Mouse (Mus musculus) kidney, postnatal 0 days (tissue): Measurements from ENCODE around the gene Ccdc80. TPM values are rescaled to one million over a fixed set of nuclear protein-coding genes. Genes with fewer than 3 reads are reported as not detected.
A peak's percentile ranks its signal among the peaks of the same experiment; 100 is the strongest.

Experiments used
- ATAC-seq: fragments of 200-750 bp; cut with Nextera tagmentation; replicated peaks from 2 replicates; pipeline ENCODE4 v1.8.0; 2017; ENCODE audit warnings: low read depth, moderate number of reproducible peaks, moderate TSS enrichment, moderate library complexity; ENCODE audit not compliant: low FRiP score
- DNase-seq: peaks from one replicate; pipeline ENCODE4 v3.0.0-alpha.2; 2016; ENCODE audit warnings: low spot score
- H3K27ac ChIP-seq: fragments of 300-500 bp; sonication (generic); 2 replicates; pipeline ENCODE4 v1.5.1; 2014; ENCODE audit warnings: mild to moderate bottlenecking
- H3K27me3 ChIP-seq: fragments of 300-500 bp; sonication (generic); 2 replicates; pipeline ENCODE4 v1.6.1; 2014; ENCODE audit warnings: low read length, mixed read lengths; ENCODE audit not compliant: insufficient read depth
- H3K36me3 ChIP-seq: fragments of 300-500 bp; sonication (generic); 2 replicates; pipeline ENCODE4 v1.6.1; 2014; ENCODE audit warnings: low read length, mixed read lengths; ENCODE audit not compliant: insufficient read depth
- H3K4me1 ChIP-seq: fragments of 300-500 bp; sonication (generic); replicated peaks from 2 replicates; pipeline ENCODE4 v1.6.1; 2014; ENCODE audit warnings: antibody characterized with exemption, low read length, mixed read lengths; ENCODE audit not compliant: insufficient read depth
- H3K4me2 ChIP-seq: fragments of 300-500 bp; sonication (generic); 2 replicates; pipeline ENCODE4 v1.6.1; 2014; ENCODE audit warnings: mild to moderate bottlenecking, low read length, moderate library complexity, mixed read lengths
- H3K4me3 ChIP-seq: fragments of 300-500 bp; sonication (generic); replicated peaks from 2 replicates; pipeline ENCODE4 v1.5.1; 2014; ENCODE audit warnings: low read depth, low read length
- H3K9ac ChIP-seq: fragments of 300-500 bp; sonication (generic); 2 replicates; pipeline ENCODE4 v1.6.1; 2014; ENCODE audit warnings: low read depth, low read length
- H3K9me3 ChIP-seq: fragments of 300-500 bp; sonication (generic); replicated peaks from 2 replicates; pipeline ENCODE4 v1.6.1; 2016; ENCODE audit warnings: low read length, inconsistent platforms, mixed read lengths
- CTCF ChIP-seq: IDR thresholded peaks from 2 replicates; pipeline ENCODE4 v1.5.1; 2016; ENCODE audit warnings: antibody characterized with exemption, low read depth, mild to moderate bottlenecking, moderate library complexity
- WGBS: fragments of 180-500 bp; shearing (Covaris S2); extraction: QIAGEN DNeasy Blood & Tissue Kit; methylation state at CpG from one replicate; pipeline ENCODE4 v1.1.7; 2014; 5-methylcytosine and 5-hydroxymethylcytosine counted together
- polyA plus RNA-seq: library from polyadenylated mRNA; unstranded; fragments of >200 nt; fragmentation: Nextera tagmentation; extraction: Ambion mirVana; gene quantifications from 2 replicates; pipeline ENCODE4 v1.2.1, GENCODE M21; 2015

Ccdc80 gene
- polyA plus RNA-seq, 1 experiment from 2014 or later: 99.7 TPM

DNA sequence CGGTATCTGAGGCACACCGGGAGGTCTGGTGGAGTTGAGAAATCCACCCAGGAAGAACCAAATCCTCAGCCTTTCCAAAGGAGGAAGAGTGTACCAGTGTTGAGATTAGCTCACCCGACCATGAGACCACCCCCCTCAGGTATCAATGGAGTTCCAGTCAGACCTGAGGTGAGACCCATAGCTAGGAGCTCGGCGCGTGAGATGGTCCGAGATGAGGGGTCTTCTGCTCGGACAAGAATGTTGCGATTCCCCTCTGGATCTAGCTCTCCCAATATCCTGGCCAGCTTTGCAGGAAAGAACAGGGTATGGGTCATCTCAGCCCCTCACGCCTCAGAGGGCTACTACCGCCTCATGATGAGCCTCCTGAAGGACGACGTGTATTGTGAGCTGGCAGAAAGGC, 1.8 kb downstream of the Ccdc80 start:
- DNase-seq (no peak), ATAC-seq (no peak)
- Histone ChIP-seq H3K36me3 (no peaks in the 10 kb centered on the region), H3K4me2 (peak overlapping the region; percentile 76), H3K27me3 (no peaks in the 10 kb centered on the region), H3K9ac (no peak overlapping the region), H3K4me3 (peak overlapping the region; percentile 47), H3K27ac (no peak overlapping the region), H3K4me1 (peaks cover 32% of the 10 kb centered on the region), H3K9me3 (no peaks in the 10 kb centered on the region)
- TF ChIP-seq CTCF: no peak
- 81% methylated on average over 13 of the region's 13 CpGs for WGBS

DNA sequence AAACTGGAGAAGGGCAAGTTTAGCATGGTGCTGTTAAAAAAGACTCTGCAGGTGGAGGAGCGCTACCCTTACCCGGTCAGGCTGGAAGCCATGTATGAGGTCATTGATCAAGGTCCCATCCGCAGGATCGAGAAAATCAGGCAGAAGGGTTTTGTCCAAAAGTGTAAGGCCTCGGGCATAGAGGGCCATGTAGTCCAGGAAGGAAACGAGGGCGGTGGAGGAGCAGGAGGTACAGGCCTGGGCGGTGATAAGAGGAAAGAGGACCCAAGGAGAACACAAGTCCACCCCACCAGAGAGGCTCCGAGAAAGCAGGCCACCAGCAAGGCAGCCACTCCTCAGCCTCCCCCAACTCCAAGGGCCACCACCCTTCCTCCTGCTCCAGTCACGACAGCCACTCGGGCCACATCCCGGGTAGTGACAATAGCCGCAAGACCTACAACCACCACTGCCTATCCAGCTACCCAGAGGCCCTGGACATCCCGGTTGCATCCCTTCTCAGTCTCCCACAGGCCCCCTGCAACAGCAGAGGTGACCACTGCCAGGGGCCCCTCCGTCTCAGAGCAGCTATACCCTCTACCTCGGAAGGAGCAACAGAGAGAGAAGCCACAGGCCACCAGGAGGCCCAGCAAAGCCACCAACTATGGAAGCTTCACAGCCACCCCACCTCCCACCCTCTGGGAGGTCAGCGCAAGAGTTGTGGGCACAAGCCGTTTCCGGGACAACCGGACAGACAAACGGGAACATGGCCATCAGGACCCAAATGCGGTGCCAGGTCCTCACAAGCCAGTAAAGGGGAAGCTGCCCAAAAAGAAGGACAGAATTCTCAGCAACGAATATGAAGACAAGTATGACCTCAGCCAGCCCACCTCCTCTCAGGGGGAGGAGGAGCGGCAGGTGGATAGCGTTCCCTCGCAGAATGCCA, 2.6 kb downstream of the Ccdc80 start:
- no peaks in the 10 kb centered on the region for H3K9me3 ChIP-seq
- ATAC-seq: 0 out of 2 replicates have a peak, but pooled peaks have one; percentile 6
- peaks cover 33% of the 10 kb centered on the region for H3K4me1 ChIP-seq
- H3K27ac ChIP-seq: no peak overlapping the region
- H3K4me3 ChIP-seq: peak overlapping the region; percentile 18
- H3K4me2 ChIP-seq: peak overlapping the region; percentile 76
- H3K36me3 ChIP-seq: no peaks in the 10 kb centered on the region
- 0 out of 2 replicates have a peak overlapping the region, but pooled peaks have one; percentile 35 for H3K9ac ChIP-seq
- TF ChIP-seq CTCF: no peak
- no peaks in the 10 kb centered on the region for H3K27me3 ChIP-seq
- no peak for DNase-seq
- WGBS: 76% methylated on average over 26 of the region's 26 CpGs

DNA sequence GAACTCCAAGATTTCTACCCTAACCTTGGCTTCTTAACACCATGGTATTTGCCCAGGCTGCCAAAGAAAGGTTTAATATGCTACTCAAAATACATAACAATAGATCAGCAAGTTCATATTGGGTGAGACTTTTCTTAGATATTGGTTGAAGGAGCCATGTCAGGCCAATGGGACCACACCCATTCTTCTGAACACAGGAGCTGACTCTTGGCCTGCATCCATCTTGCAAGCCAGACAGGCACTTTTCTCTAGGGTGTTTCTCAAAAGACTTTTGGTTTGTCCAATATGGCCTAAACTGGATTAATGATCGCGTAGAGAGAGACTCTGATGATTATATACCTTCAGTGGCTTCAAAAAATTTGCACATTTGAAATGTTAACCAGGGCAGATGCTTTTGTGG, 4.3 kb downstream of the Ccdc80 start:
- no peaks in the 10 kb centered on the region for H3K36me3 ChIP-seq
- 88% methylated on average over 2 of the region's 2 CpGs for WGBS
- DNase-seq (no peak), ATAC-seq (no peak)
- no peak for TF ChIP-seq CTCF
- H3K27ac ChIP-seq: no peak overlapping the region
- H3K27me3 ChIP-seq: no peaks in the 10 kb centered on the region
- H3K9me3 ChIP-seq: no peaks in the 10 kb centered on the region
- peak overlapping the region; percentile 18; the same call in 1 of the 2 replicates for H3K4me3 ChIP-seq
- H3K4me1 ChIP-seq: peaks cover 37% of the 10 kb centered on the region
- peak overlapping the region; percentile 76 for H3K4me2 ChIP-seq
- no peak overlapping the region for H3K9ac ChIP-seq

DNA sequence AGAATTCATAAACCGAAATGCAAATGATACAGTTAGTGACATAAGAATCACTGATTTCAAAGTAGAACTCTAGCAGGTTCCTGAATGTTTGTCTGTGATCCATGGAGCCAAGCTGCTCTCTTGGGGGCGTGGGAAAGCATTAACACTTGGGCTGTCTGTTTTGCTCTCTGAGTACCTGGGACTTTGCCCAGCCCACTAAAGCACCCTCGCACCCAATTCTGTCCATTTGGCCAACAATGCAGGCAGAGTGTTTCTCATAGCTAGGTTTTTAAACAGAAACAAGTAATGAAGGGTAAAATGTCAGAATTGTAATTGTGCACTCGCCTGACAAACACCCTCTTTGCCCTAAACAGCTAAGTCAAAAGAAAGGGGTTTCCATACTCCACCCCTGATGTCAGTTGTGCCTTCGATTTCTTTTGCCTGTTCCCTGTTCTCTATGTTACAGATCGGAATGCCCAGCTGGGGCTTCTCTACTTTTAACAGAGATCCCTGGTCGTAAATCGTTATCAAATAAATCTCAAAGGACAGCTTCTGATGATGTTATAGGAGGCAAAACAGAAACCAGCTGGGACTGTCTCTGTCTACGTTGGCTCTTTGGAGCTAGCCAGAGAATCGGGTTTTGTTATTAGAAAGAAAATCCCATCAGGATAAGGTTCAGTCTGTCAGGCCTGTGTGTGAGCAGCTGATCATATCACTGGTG, 5.1 kb downstream of the Ccdc80 start:
- peak; percentile 79 for DNase-seq
- no peak for TF ChIP-seq CTCF
- peak overlapping the region; percentile 76 for H3K4me2 ChIP-seq
- peak; percentile 34; the same call in 1 of the 2 replicates for ATAC-seq
- no peak overlapping the region for H3K9ac ChIP-seq
- peaks cover 37% of the 10 kb centered on the region for H3K4me1 ChIP-seq
- H3K36me3 ChIP-seq: no peaks in the 10 kb centered on the region
- H3K4me3 ChIP-seq: peak overlapping the region; percentile 18; the same call in 1 of the 2 replicates
- no peaks in the 10 kb centered on the region for H3K9me3 ChIP-seq
- H3K27ac ChIP-seq: 0 out of 2 replicates have a peak overlapping the region, but pooled peaks have one; percentile 32
- 23% methylated on average over 10 of the region's 10 CpGs for WGBS
- H3K27me3 ChIP-seq: no peaks in the 10 kb centered on the region

DNA sequence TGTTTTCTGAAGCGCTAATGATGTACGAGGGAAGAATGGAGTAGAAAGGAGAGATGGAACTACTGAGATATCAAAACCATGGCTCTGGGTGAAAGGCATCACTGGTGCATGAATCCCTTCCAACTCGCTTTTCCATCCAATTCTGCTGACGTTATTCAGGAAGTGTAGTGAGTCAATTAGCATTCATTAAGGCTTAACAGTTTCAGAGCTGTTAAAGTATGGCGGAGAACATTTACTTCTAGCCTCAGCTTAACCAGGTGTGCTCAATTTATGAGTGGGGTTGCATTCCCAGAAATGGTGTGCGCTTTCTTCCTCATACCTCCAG, 5.6 kb downstream of the Ccdc80 start:
- WGBS: 23% methylated on average over 6 of the region's 6 CpGs
- 0 out of 2 replicates have a peak overlapping the region, but pooled peaks have one; percentile 32 for H3K27ac ChIP-seq
- peaks cover 37% of the 10 kb centered on the region for H3K4me1 ChIP-seq
- H3K36me3 ChIP-seq: no peaks in the 10 kb centered on the region
- peak overlapping the region; percentile 18; the same call in 1 of the 2 replicates for H3K4me3 ChIP-seq
- H3K4me2 ChIP-seq: peak overlapping the region; percentile 76
- no peak for ATAC-seq
- H3K9ac ChIP-seq: no peak overlapping the region
- H3K27me3 ChIP-seq: no peaks in the 10 kb centered on the region
- H3K9me3 ChIP-seq: no peaks in the 10 kb centered on the region
- DNase-seq: no peak
- TF ChIP-seq CTCF: no peak

DNA sequence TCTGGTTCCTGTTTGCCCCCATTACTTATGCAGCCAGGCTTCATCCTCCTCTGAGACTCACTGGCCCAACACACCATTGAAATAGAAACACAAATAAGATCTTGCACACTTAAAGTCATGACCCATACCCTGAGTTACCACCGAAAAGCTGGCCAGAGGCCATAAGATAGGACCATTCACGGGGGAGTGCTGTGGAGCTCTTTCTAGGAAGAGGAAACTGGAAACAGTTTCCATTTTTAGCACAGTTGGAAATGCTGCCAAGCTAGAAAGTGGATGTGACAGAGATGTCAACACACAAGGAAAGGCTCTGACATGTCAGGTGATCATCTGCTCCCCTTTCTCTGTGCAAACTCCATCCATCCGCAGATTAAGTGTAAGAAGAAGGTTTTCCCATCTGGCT, 7.7 kb downstream of the Ccdc80 start:
- no peak for ATAC-seq
- no peaks in the 10 kb centered on the region for H3K36me3 ChIP-seq
- no peak overlapping the region for H3K9ac ChIP-seq
- H3K4me2 ChIP-seq: no peak overlapping the region
- no peak for TF ChIP-seq CTCF
- no peaks in the 10 kb centered on the region for H3K9me3 ChIP-seq
- no peak overlapping the region for H3K4me3 ChIP-seq
- WGBS: 25% methylated on average over 3 of the region's 3 CpGs
- no peak overlapping the region for H3K27ac ChIP-seq
- DNase-seq: no peak
- H3K4me1 ChIP-seq: peaks cover 22% of the 10 kb centered on the region
- H3K27me3 ChIP-seq: no peaks in the 10 kb centered on the region
